Comparison of ENCODE assay signal across 25 mouse cellular contexts in the genomic region with DNA sequence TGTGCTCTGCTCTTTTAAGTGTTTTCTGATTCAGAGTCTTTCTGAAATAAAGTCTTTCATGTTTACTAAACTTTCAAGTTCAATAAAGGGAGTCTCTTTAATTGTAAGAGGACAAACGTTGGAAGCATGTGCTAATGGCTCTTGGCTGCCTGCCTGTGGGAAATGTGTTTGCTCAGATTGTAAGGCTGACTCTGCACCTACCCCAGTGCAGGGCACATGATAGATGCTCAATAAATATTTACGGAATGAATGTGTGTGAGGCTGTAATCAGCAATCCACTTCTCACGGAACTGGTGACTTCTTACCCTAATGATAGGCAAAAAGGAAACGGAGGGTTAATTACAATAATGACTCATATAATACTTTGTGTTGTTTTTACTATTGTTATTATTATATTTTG.
"Had no signal": no experiment of that assay in that cellular context is flagged by ENCODE, and none has a peak within 500 bp of the region (broad histone marks: within the 10 kb centered on the region; RNA-seq: fewer than 3 reads in every experiment).

No protein-coding gene starts in this region.

- H3K4me1 ChIP-seq: limb, embryonic 12.5 days; limb, embryonic 15.5 days; liver, embryonic 13.5 days; midbrain, embryonic 13.5 days; neural tube, embryonic 13.5 days; stomach, embryonic 15.5 days had no signal

- DNase-seq: kidney, adult 2 months; kidney, postnatal 25 days; layer of hippocampus, postnatal 36 days; left cerebral cortex, postnatal 4 days; liver, embryonic 13.5 days; lung, embryonic 14.5 days; lung, postnatal 14 days; retina, postnatal 1 day; right cerebral cortex, postnatal 25 days; spleen, adult 18-20 months; thymus, adult 2 months; thymus, postnatal 14 days; thymus, postnatal 4 days had no signal

- H3K27me3 ChIP-seq: limb, embryonic 12.5 days; limb, embryonic 15.5 days; liver, embryonic 13.5 days; neural tube, embryonic 13.5 days; stomach, embryonic 15.5 days had no signal

- H3K27ac ChIP-seq: kidney, postnatal 0 days; left cerebral cortex, adult 2 months; limb, embryonic 12.5 days; limb, embryonic 15.5 days; liver, embryonic 13.5 days; macrophage; midbrain, embryonic 13.5 days; neural tube, embryonic 13.5 days; stomach, embryonic 15.5 days had no signal

- H3K4me2 ChIP-seq: limb, embryonic 12.5 days; limb, embryonic 15.5 days; liver, embryonic 13.5 days; lung, embryonic 14.5 days; midbrain, embryonic 13.5 days; neural tube, embryonic 13.5 days; stomach, embryonic 15.5 days had no signal

- H3K9ac ChIP-seq: limb, embryonic 12.5 days; limb, embryonic 15.5 days; liver, embryonic 13.5 days; lung, embryonic 14.5 days; midbrain, embryonic 13.5 days; neural tube, embryonic 13.5 days; stomach, embryonic 15.5 days had no signal

- ATAC-seq: inflammation-experienced regulatory T-cells, adult 6 months; intestine, postnatal 0 days; midbrain, embryonic 13.5 days; midbrain, embryonic 16.5 days had no signal

- H3K36me3 ChIP-seq: limb, embryonic 12.5 days; limb, embryonic 15.5 days; liver, embryonic 13.5 days; midbrain, embryonic 13.5 days; neural tube, embryonic 13.5 days; stomach, embryonic 15.5 days had no signal

- H3K4me3 ChIP-seq: left cerebral cortex, adult 2 months; limb, embryonic 12.5 days; limb, embryonic 15.5 days; liver, embryonic 13.5 days; midbrain, embryonic 13.5 days; myocyte; neural tube, embryonic 13.5 days; stomach, embryonic 15.5 days had no signal

- H3K9me3 ChIP-seq: limb, embryonic 12.5 days; limb, embryonic 15.5 days; liver, embryonic 13.5 days; midbrain, embryonic 13.5 days; neural tube, embryonic 13.5 days; stomach, embryonic 15.5 days had no signal
